In genomic region chr7:89829201-89829600, GRCm38 (mm10) we compare ENCODE assay signal across 9 mouse cellular contexts.
DNase-seq lines count a peak whose midpoint lies in the region; ATAC-seq lines count a peak whose summit lies in the region.
"Had no signal": no experiment of that assay in that cellular context is flagged by ENCODE, and none has a peak within 500 bp of the region (broad histone marks: within the 10 kb centered on the region; RNA-seq: fewer than 3 reads in every experiment).

No protein-coding gene starts in this region.

- H3K4me2 ChIP-seq in midbrain, embryonic 12.5 days (replicated peaks) = no peak overlapping the region
- H3K4me2 ChIP-seq in midbrain, embryonic 13.5 days (replicated peaks) = no peak overlapping the region
- no peak overlapping the region for H3K4me2 ChIP-seq in kidney, embryonic 16.5 days (replicated peaks; ENCODE audit: low read depth, low read length)
- H3K4me2 ChIP-seq: stomach, embryonic 15.5 days had no signal

- ATAC-seq in cerebellum, adult (ENCODE audit: insufficient number of reproducible peaks, low FRiP score, low TSS enrichment) = peak; percentile 45; the same call in 1 of the 2 replicates
- peak; percentile 56; the same call in 1 of the 2 replicates for ATAC-seq in midbrain, embryonic 12.5 days (ENCODE audit: low FRiP score, low read depth)
- no peak; the same call in 1 of the 2 replicates for ATAC-seq in midbrain, embryonic 13.5 days
- peak; percentile 82 for ATAC-seq in kidney, embryonic 16.5 days (ENCODE audit: low FRiP score, low TSS enrichment)
- ATAC-seq in activated CD4-positive, CD25-positive, alpha-beta regulatory T cell, adult 4 months = no peak

- H3K9me3 ChIP-seq in midbrain, embryonic 12.5 days = no peaks in the 10 kb centered on the region
- no peaks in the 10 kb centered on the region for H3K9me3 ChIP-seq in midbrain, embryonic 13.5 days
- no peaks in the 10 kb centered on the region for H3K9me3 ChIP-seq in kidney, embryonic 16.5 days (ENCODE audit: low read length)
- H3K9me3 ChIP-seq: stomach, embryonic 15.5 days had no signal

- 56% methylated on average over 7 of the region's 7 CpGs for WGBS in midbrain, embryonic 12.5 days
- WGBS in midbrain, embryonic 13.5 days = 55% methylated on average over 7 of the region's 7 CpGs
- 53% methylated on average over 7 of the region's 7 CpGs for WGBS in kidney, embryonic 16.5 days

- no peak overlapping the region for H3K9ac ChIP-seq in midbrain, embryonic 12.5 days (replicated peaks)
- no peak overlapping the region for H3K9ac ChIP-seq in midbrain, embryonic 13.5 days (replicated peaks)
- no peak overlapping the region for H3K9ac ChIP-seq in kidney, embryonic 16.5 days (replicated peaks; ENCODE audit: low read length)
- H3K9ac ChIP-seq: stomach, embryonic 15.5 days had no signal

- H3K27me3 ChIP-seq in midbrain, embryonic 12.5 days = no peaks in the 10 kb centered on the region
- H3K27me3 ChIP-seq in midbrain, embryonic 13.5 days = no peaks in the 10 kb centered on the region
- no peaks in the 10 kb centered on the region for H3K27me3 ChIP-seq in kidney, embryonic 16.5 days (ENCODE audit: insufficient read depth, low read length)
- H3K27me3 ChIP-seq: stomach, embryonic 15.5 days had no signal

- no peak for DNase-seq in cerebellum, adult 8-10 months
- peak; percentile 65 for DNase-seq in retina, postnatal 1 day
- DNase-seq in left cerebral cortex, adult 8-10 months (ENCODE audit: low spot score in 2 of 2) = no peak

- H3K36me3 ChIP-seq in midbrain, embryonic 12.5 days = no peaks in the 10 kb centered on the region
- no peaks in the 10 kb centered on the region for H3K36me3 ChIP-seq in midbrain, embryonic 13.5 days
- H3K36me3 ChIP-seq in kidney, embryonic 16.5 days (ENCODE audit: insufficient read depth, low read length) = no peaks in the 10 kb centered on the region
- H3K36me3 ChIP-seq: stomach, embryonic 15.5 days had no signal

- no peak overlapping the region for H3K27ac ChIP-seq in midbrain, embryonic 12.5 days (replicated peaks)
- H3K27ac ChIP-seq in midbrain, embryonic 13.5 days = no peak overlapping the region
- no peak overlapping the region for H3K27ac ChIP-seq in kidney, embryonic 16.5 days (ENCODE audit: low read length)

- no peaks in the 10 kb centered on the region for H3K4me1 ChIP-seq in midbrain, embryonic 12.5 days
- no peaks in the 10 kb centered on the region for H3K4me1 ChIP-seq in midbrain, embryonic 13.5 days (replicated peaks)
- H3K4me1 ChIP-seq in kidney, embryonic 16.5 days (ENCODE audit: insufficient read depth, low read length) = no peaks in the 10 kb centered on the region
- H3K4me1 ChIP-seq: stomach, embryonic 15.5 days had no signal

- no peak overlapping the region for H3K4me3 ChIP-seq in midbrain, embryonic 12.5 days
- no peak overlapping the region for H3K4me3 ChIP-seq in midbrain, embryonic 13.5 days (replicated peaks)
- no peak overlapping the region for H3K4me3 ChIP-seq in kidney, embryonic 16.5 days (ENCODE audit: low read length)
- H3K4me3 ChIP-seq: stomach, embryonic 15.5 days had no signal

Comparison
In these comparisons a context has a peak if more than half of its experiments do, and no peak if none do; other contexts are left out.
1. ATAC-seq: peak in cerebellum, adult (single experiment), midbrain, embryonic 12.5 days (single experiment) and kidney, embryonic 16.5 days (single experiment); none in midbrain, embryonic 13.5 days (single experiment) and activated CD4-positive, CD25-positive, alpha-beta regulatory T cell, adult 4 months (single experiment).